Mouse (Mus musculus): ENCODE measurements around the gene Mis12. TPM values are rescaled to one million over a fixed set of nuclear protein-coding genes. Genes with fewer than 3 reads are reported as not detected.
A peak's percentile ranks its signal among the peaks of the same experiment; 100 is the strongest.

The Mis12 gene
- polyA plus RNA-seq, 1 experiment from 2014 or later, result 54.0 TPM

- Histone ChIP-seq H3K36me3 (peaks cover 55% of the 10 kb centered on the region), H3K4me3 (replicated peaks) (no peak overlapping the region), H3K4me1 (replicated peaks) (peaks cover 10% of the 10 kb centered on the region), H3K9me3 (no peaks in the 10 kb centered on the region), H3K27me3 (no peaks in the 10 kb centered on the region), H3K27ac (no peak overlapping the region), H3K4me2 (no peak overlapping the region), H3K9ac (replicated peaks) (no peak overlapping the region)
- ATAC-seq (ENCODE audit: insufficient number of reproducible peaks, insufficient read depth, low FRiP score, low TSS enrichment, low read depth), result no peak
- 66% methylated on average over 3 of the region's 3 CpGs for WGBS
These were observed 8.9 kb downstream of the Mis12 start for GRCm38 (mm10) chr11:71028280-71028679.

DNA sequence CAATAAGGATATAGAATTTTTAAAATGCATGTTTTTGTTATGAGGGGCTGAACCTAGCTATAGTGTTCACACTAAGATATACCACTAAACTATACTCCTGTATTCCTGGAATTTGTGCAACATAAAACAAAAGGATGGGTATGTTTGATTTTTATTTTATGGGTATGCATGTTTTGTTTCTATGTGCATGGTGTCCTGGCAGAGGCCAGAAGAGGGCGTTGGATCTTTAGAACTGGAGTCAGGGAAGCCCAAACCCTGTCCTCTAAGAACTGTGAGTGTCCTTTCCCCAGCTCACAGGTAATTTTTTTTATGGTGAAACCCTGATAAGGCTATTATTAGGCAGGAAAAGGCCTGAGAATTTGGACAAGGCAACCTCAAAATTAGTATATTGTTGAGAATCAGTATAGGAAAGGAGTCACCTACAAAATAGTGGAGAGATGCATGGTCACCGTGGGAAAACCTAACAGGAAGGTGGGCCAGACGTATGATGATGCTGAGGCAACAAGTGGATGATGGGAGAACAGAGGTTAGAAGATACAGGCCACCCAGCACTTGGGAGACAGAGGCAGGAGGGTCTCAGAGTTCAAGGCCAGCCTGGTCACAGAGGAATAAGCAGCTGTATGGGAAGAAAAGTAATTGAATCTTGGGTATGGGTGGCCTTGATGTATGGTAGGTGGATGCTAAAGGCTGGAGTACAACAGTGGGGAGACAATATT lies 10.2 kb downstream of the Mis12 start:
- H3K27me3 ChIP-seq, result no peaks in the 10 kb centered on the region
- H3K36me3 ChIP-seq, result peaks cover 44% of the 10 kb centered on the region
- H3K4me2 ChIP-seq, result no peak overlapping the region
- H3K4me1 ChIP-seq (replicated peaks), result peaks cover 13% of the 10 kb centered on the region
- no peak overlapping the region for H3K27ac ChIP-seq
- H3K4me3 ChIP-seq (replicated peaks), result no peak overlapping the region
- ATAC-seq (ENCODE audit: insufficient number of reproducible peaks, insufficient read depth, low FRiP score, low TSS enrichment, low read depth), result no peak
- H3K9me3 ChIP-seq, result no peaks in the 10 kb centered on the region
- no peak overlapping the region for H3K9ac ChIP-seq (replicated peaks)
- WGBS, result 78% methylated on average over 3 of the region's 3 CpGs

- Histone ChIP-seq H3K9me3 (no peaks in the 10 kb centered on the region), H3K9ac (replicated peaks) (peak overlapping the region; percentile 84), H3K27me3 (no peaks in the 10 kb centered on the region), H3K27ac (peak overlapping the region; percentile 94), H3K36me3 (peaks cover 19% of the 10 kb centered on the region), H3K4me1 (replicated peaks) (peaks cover 13% of the 10 kb centered on the region), H3K4me3 (replicated peaks) (peak overlapping the region; percentile 71), H3K4me2 (peak overlapping the region; percentile 66)
- 66% methylated on average over 7 of the region's 7 CpGs for WGBS
- ATAC-seq (ENCODE audit: insufficient number of reproducible peaks, insufficient read depth, low FRiP score, low TSS enrichment, low read depth), result no peak
These were observed 12.7 kb downstream of the Mis12 start for GRCm38 (mm10) chr11:71032070-71032469.

DNA sequence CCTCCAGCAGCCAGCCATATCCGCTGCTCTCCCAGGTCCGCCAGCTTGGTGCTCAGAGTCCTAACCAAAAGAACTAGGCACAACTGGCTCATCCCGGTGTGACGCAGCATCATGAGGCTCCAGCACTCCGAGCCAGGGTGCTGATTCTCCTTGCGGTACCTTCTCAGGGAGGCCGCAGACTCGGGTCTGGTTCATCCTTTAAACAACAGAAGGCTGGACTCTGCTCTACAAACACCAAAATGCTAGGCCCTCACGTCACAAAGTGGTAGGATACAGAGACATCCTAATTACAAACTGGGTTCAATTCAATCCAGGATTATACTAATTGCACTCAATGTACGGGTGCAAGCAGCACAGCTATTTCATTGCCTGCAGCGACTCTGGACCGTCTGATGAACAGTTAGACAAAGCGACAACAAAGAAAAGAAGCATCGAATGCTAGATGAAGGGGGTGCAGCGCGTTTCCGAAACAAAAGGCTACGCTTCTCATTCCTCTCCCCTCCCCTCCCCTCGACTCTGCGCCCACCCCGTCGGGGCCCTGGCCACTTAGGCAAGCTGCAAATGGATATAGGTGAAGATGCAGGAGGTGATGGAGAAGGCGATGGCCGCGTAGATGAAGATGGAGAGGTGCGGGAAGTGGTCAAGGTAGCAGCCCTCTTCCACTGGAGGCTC lies 13.2 kb downstream of the Mis12 start:
- H3K36me3 ChIP-seq, result peaks cover 14% of the 10 kb centered on the region
- peak overlapping the region; percentile 71 for H3K4me3 ChIP-seq (replicated peaks)
- peaks cover 13% of the 10 kb centered on the region for H3K4me1 ChIP-seq (replicated peaks)
- H3K9ac ChIP-seq (replicated peaks), result peak overlapping the region; percentile 84
- H3K9me3 ChIP-seq, result no peaks in the 10 kb centered on the region
- H3K4me2 ChIP-seq, result peak overlapping the region; percentile 66
- WGBS, result 4% methylated on average over 26 of the region's 26 CpGs
- no peaks in the 10 kb centered on the region for H3K27me3 ChIP-seq
- no peak for ATAC-seq (ENCODE audit: insufficient number of reproducible peaks, insufficient read depth, low FRiP score, low TSS enrichment, low read depth)
- H3K27ac ChIP-seq, result peak overlapping the region; percentile 94

DNA sequence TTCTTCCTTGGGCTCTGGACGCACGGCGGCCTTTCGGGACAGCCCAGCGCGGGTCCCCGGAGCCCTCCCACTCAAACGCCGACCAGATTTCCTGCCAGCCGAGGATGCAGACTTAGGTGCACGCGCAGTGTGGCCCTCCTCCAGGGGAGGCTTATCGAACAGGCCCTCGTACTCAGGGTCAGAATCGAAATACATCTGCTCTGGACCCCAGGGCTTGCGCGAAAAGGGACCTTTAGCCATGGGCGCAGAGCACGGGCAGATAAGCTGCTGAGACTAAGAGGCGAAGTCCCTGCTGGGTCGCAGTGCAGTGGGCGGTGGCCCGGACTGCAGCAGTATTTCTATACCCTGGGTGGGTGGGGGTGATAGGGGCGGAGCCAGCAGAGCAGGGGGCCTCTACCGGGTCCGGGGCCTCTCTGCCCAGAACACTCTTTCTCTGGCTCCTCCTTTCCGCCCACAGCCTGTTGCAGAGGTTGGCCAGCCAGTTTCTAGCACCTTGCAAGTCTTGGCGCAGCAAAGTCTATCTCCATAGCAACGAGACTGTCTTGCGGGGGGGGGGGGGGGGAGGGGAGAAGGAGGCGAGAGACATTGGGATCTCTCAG lies 13.9 kb downstream of the Mis12 start, which contains the start of gene 6330403K07Rik:
Gene 6330403K07Rik (minus strand): TSS at position 351 of the 599 bp plus-strand sequence.
- Histone ChIP-seq H3K27me3 (no peaks in the 10 kb centered on the region), H3K36me3 (peaks cover 7% of the 10 kb centered on the region), H3K9me3 (no peaks in the 10 kb centered on the region), H3K9ac (replicated peaks) (peak within 1 kb of the TSS; percentile 84), H3K4me2 (peak within 1 kb of the TSS; percentile 66), H3K27ac (peak within 1 kb of the TSS; percentile 94), H3K4me1 (replicated peaks) (peaks cover 13% of the 10 kb centered on the region), H3K4me3 (replicated peaks) (peak within 1 kb of the TSS; percentile 71)
- under 1% methylated on average over 28 of the region's 31 CpGs for WGBS
- peak; percentile 97 for ATAC-seq (ENCODE audit: insufficient number of reproducible peaks, insufficient read depth, low FRiP score, low TSS enrichment, low read depth)

- Histone ChIP-seq H3K4me2 (no peak overlapping the region), H3K36me3 (no peaks in the 10 kb centered on the region), H3K4me3 (replicated peaks) (no peak overlapping the region), H3K27me3 (no peaks in the 10 kb centered on the region), H3K9me3 (no peaks in the 10 kb centered on the region), H3K4me1 (replicated peaks) (no peaks in the 10 kb centered on the region), H3K9ac (replicated peaks) (no peak overlapping the region), H3K27ac (no peak overlapping the region)
- ATAC-seq (ENCODE audit: insufficient number of reproducible peaks, insufficient read depth, low FRiP score, low TSS enrichment, low read depth), result no peak
- WGBS, result 98% methylated on average over 5 of the region's 5 CpGs
These were observed 20.3 kb downstream of the Mis12 start for GRCm38 (mm10) chr11:71039526-71040298.

DNA sequence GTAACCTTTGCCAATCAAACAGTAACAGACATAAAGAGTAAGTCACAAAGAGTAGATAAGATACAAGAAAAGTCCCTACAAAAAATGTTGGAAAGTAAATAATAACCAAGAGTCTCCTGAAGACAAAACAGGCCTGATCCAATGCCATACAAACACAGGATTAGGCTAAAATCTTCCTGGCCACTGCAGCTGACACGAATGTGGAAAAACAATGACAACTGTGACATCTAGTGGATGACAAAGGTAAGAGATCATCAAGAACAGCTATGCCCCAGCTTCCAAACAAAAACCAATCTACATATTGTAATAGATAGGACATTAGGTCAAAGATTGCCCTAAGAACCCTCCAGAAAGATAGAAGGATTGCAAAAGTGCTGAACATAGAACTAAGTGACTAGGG lies 33.1 kb downstream of the Mis12 start:
- no peaks in the 10 kb centered on the region for H3K9me3 ChIP-seq
- H3K4me2 ChIP-seq, result no peak overlapping the region
- no peak for ATAC-seq (ENCODE audit: insufficient number of reproducible peaks, insufficient read depth, low FRiP score, low TSS enrichment, low read depth)
- H3K27ac ChIP-seq, result no peak overlapping the region
- H3K4me3 ChIP-seq (replicated peaks), result no peak overlapping the region
- no peak overlapping the region for H3K9ac ChIP-seq (replicated peaks)
- no peaks in the 10 kb centered on the region for H3K4me1 ChIP-seq (replicated peaks)
- H3K36me3 ChIP-seq, result no peaks in the 10 kb centered on the region
- 7% methylated on average over 1 of the region's 1 CpGs for WGBS
- H3K27me3 ChIP-seq, result no peaks in the 10 kb centered on the region

DNA sequence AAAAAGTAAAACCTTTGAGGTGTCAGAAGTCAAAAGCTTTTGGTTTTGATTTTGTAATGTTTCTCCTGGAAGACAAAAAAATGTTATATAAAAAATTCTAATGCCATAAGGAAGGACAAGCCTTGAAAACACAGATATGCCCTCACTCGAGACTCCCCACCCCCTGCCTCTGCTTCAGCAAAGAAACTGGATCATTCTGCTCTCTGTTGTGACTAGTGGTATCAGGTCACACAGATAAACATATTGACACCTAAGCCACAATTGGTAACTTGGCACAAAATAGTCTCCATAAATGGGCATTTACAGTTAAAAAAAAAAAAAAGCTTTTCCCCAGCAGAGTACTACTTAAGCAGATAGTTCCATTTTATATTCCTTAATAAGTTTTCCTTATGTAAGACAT lies 56.9 kb downstream of the Mis12 start:
- H3K9me3 ChIP-seq, result peaks cover 14% of the 10 kb centered on the region
- 82% methylated on average over 1 of the region's 1 CpGs for WGBS
- H3K27me3 ChIP-seq, result no peaks in the 10 kb centered on the region
- no peak for ATAC-seq (ENCODE audit: insufficient number of reproducible peaks, insufficient read depth, low FRiP score, low TSS enrichment, low read depth)
- H3K27ac ChIP-seq, result no peak overlapping the region
- H3K4me3 ChIP-seq (replicated peaks), result no peak overlapping the region
- H3K4me1 ChIP-seq (replicated peaks), result no peaks in the 10 kb centered on the region
- H3K4me2 ChIP-seq, result no peak overlapping the region
- no peaks in the 10 kb centered on the region for H3K36me3 ChIP-seq
- no peak overlapping the region for H3K9ac ChIP-seq (replicated peaks)

Other genes starting within 250 kb of the Mis12 start
- not detected in 2 replicates for gene Scimp, start 207.0 kb upstream of the Mis12 start, polyA plus RNA-seq (2016; fragmentation: Nextera tagmentation; extraction: Ambion mirVana)
- 36.9 and 38.0 TPM in 2 replicates for gene Rabep1, start 174.8 kb upstream of the Mis12 start, polyA plus RNA-seq (2016; fragmentation: Nextera tagmentation; extraction: Ambion mirVana)
- 145 and 147 TPM in 2 replicates for gene Nup88, start 49.6 kb upstream of the Mis12 start, polyA plus RNA-seq (2016; fragmentation: Nextera tagmentation; extraction: Ambion mirVana)
- gene Rpain, start 49.4 kb upstream of the Mis12 start, polyA plus RNA-seq (2016; fragmentation: Nextera tagmentation; extraction: Ambion mirVana), result 70.5 and 78.1 TPM in 2 replicates
- gene C1qbp, start 36.6 kb upstream of the Mis12 start, polyA plus RNA-seq (2016; fragmentation: Nextera tagmentation; extraction: Ambion mirVana), result 259 and 269 TPM in 2 replicates
- gene Dhx33, start 15.2 kb upstream of the Mis12 start, polyA plus RNA-seq (2016; fragmentation: Nextera tagmentation; extraction: Ambion mirVana), result 28.2 and 29.4 TPM in 2 replicates
- gene Derl2, start 230 bp downstream of the Mis12 start, polyA plus RNA-seq (2016; fragmentation: Nextera tagmentation; extraction: Ambion mirVana), result 37.2 and 38.3 TPM in 2 replicates
- 250 and 257 TPM in 2 replicates for gene 6330403K07Rik, start 13.9 kb downstream of the Mis12 start, polyA plus RNA-seq (2016; fragmentation: Nextera tagmentation; extraction: Ambion mirVana)
- gene Nlrp1a, start 125.1 kb downstream of the Mis12 start, polyA plus RNA-seq (2016; fragmentation: Nextera tagmentation; extraction: Ambion mirVana), result 0.05 TPM in 2 replicates
- gene Nlrp1b, start 211.1 kb downstream of the Mis12 start, polyA plus RNA-seq (2016; fragmentation: Nextera tagmentation; extraction: Ambion mirVana), result not detected in 2 replicates

Measured in limb, embryonic 12.5 days (tissue).